Mouse (Mus musculus) erythroblast, embryonic 14.5 days (primary cell): ENCODE measurements around the gene Tspan33.

ENCODE experiments used
- GATA1 ChIP-seq: IDR thresholded peaks from 2 replicates; pipeline ENCODE4 v1.6.1; 2012; ENCODE audit warnings: low read length, inconsistent platforms, mixed read lengths
- TAL1 ChIP-seq: IDR thresholded peaks from 3 replicates; pipeline ENCODE4 v1.6.1; 2012; ENCODE audit warnings: low read length, inconsistent platforms, mixed read lengths

DNA sequence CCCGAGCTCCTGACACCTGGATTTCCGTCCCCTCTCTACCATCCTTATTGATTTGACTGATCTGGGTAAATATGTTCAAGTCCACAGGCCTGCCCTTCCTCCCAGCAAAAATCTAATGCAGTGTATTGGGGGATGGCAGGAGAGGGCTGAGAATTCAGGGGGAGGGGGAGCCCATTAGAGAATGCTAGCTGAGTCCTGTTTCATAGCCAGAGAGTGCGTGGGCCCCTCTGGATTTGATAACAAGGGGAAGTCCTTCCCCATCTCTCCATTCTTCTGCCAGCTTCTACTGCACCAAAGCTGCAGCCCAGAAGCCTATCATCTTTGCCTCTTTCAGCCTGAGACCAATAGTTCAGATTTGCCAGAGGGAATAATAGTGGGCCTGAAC is 1.3 kb downstream of the Tspan33 start:
- TF ChIP-seq GATA1 (no peak), TAL1 (no peak)
